8 mouse cellular contexts compared by ENCODE assay signal in genomic region chr3:68496513-68496912, GRCm38 (mm10).
DNase-seq lines count a peak whose midpoint lies in the region; ATAC-seq and TF ChIP-seq lines count a peak whose summit lies in the region.

No protein-coding gene starts in this region.

- TF ChIP-seq POLR2A in MEL (IDR thresholded peaks at IDR 0.05; ENCODE audit: control insufficient read depth in 1 of 2, insufficient read depth in 1 of 2, low read depth in 1 of 2, low read length in 2 of 2, poor library complexity in 1 of 2) = no peak

- intact Hi-C loops in heart, postnatal 14 days (cut with DNase I) = no loop called here

- TF ChIP-seq EP300 in MEL (IDR thresholded peaks at IDR 0.05; ENCODE audit: low read depth in 1 of 2, low read length in 2 of 2) = peak; percentile 70 to 92

- TF ChIP-seq RAD21 in MEL (IDR thresholded peaks at IDR 0.05; ENCODE audit: low read depth, low read length) = no peak

- H3K79me2 ChIP-seq in MEL (ENCODE audit: control insufficient read depth, insufficient read depth, low read length, poor library complexity) = peaks cover 16% of the 10 kb centered on the region

- peak overlapping the region; percentile 98; the same call in 1 of the 2 replicates for H3K27ac ChIP-seq in heart, embryonic 15.5 days
- peak overlapping the region; percentile 89 for H3K27ac ChIP-seq in MEL (ENCODE audit: control insufficient read depth, low read depth, low read length)
- no peak overlapping the region for H3K27ac ChIP-seq in hindbrain, embryonic 11.5 days (ENCODE audit: low read depth, low read length)
- H3K27ac ChIP-seq in midbrain, embryonic 11.5 days (ENCODE audit: low read depth, low read length) = no peak overlapping the region

- no peaks in the 10 kb centered on the region for H3K27me3 ChIP-seq in heart, embryonic 15.5 days
- no peaks in the 10 kb centered on the region for H3K27me3 ChIP-seq in MEL (ENCODE audit: control insufficient read depth in 1 of 2, insufficient read depth in 2 of 2, low read length in 2 of 2)
- H3K27me3 ChIP-seq in hindbrain, embryonic 11.5 days (ENCODE audit: control insufficient read depth, insufficient read depth, low read length) = peaks cover 4% of the 10 kb centered on the region; the same call in 1 of the 2 replicates
- H3K27me3 ChIP-seq in midbrain, embryonic 11.5 days (ENCODE audit: control insufficient read depth, insufficient read depth, low read length) = peaks cover 9% of the 10 kb centered on the region; the same call in 1 of the 2 replicates

- no peaks in the 10 kb centered on the region for H3K9me3 ChIP-seq in heart, embryonic 15.5 days (replicated peaks)
- no peaks in the 10 kb centered on the region for H3K9me3 ChIP-seq in MEL (replicated peaks; ENCODE audit: insufficient read depth, low read length)
- H3K9me3 ChIP-seq in hindbrain, embryonic 11.5 days (ENCODE audit: control insufficient read depth, low read length) = no peaks in the 10 kb centered on the region
- H3K9me3 ChIP-seq in midbrain, embryonic 11.5 days (ENCODE audit: control insufficient read depth, low read length) = no peaks in the 10 kb centered on the region

- H3K4me2 ChIP-seq in heart, embryonic 15.5 days = peak overlapping the region; percentile 87
- H3K4me2 ChIP-seq in hindbrain, embryonic 11.5 days (replicated peaks; ENCODE audit: low read depth, low read length) = 0 out of 2 replicates have a peak overlapping the region, but pooled peaks have one; percentile 6
- H3K4me2 ChIP-seq in midbrain, embryonic 11.5 days = no peak overlapping the region

- WGBS in heart, embryonic 15.5 days = 42% methylated on average over 6 of the region's 6 CpGs
- 73% methylated on average over 6 of the region's 6 CpGs for WGBS in hindbrain, embryonic 11.5 days
- WGBS in midbrain, embryonic 11.5 days = 66% methylated on average over 6 of the region's 6 CpGs

- H3K4me3 ChIP-seq in heart, embryonic 15.5 days = peak overlapping the region; percentile 87
- H3K4me3 ChIP-seq in MEL (ENCODE audit: control insufficient read depth in 1 of 2, insufficient read depth in 1 of 2, low read depth in 2 of 2, low read length in 2 of 2) = peak overlapping the region; percentile 50 to 98
- no peak overlapping the region for H3K4me3 ChIP-seq in hindbrain, embryonic 11.5 days (ENCODE audit: low read depth, low read length)
- H3K4me3 ChIP-seq in midbrain, embryonic 11.5 days (ENCODE audit: low read depth, low read length) = 0 out of 2 replicates have a peak overlapping the region, but pooled peaks have one; percentile 54

- TF ChIP-seq CTCF in MEL (IDR thresholded peaks at IDR 0.05 in 2 of 3, conservative IDR thresholded peaks at IDR 0.05 in 1 of 3; ENCODE audit: control insufficient read depth in 1 of 3, insufficient read depth in 1 of 3, low read depth in 2 of 3, low read length in 3 of 3, poor library complexity in 1 of 3, severe bottlenecking in 1 of 3) = no peak

- DNase-seq in heart, postnatal 14 days = no peak
- DNase-seq in MEL (ENCODE audit: low read depth, low spot score) = peak; percentile 65
- no peak for DNase-seq in hindbrain, embryonic 11.5 days (ENCODE audit: low spot score)
- no peak for DNase-seq in midbrain, embryonic 11.5 days (ENCODE audit: low spot score, missing footprints)
- DNase-seq in yolk sac, embryonic 10.5 days (ENCODE audit: low spot score) = no peak
- DNase-seq in urinary bladder, adult 2 months (ENCODE audit: low spot score) = no peak

- H3K9ac ChIP-seq in heart, embryonic 15.5 days = peak overlapping the region; percentile 25
- H3K9ac ChIP-seq in MEL (ENCODE audit: control insufficient read depth, low read depth, low read length, poor library complexity, severe bottlenecking) = peak overlapping the region; percentile 53
- no peak overlapping the region for H3K9ac ChIP-seq in hindbrain, embryonic 11.5 days (ENCODE audit: low read depth, low read length)
- H3K9ac ChIP-seq in midbrain, embryonic 11.5 days (ENCODE audit: low read length) = no peak overlapping the region

- H3K36me3 ChIP-seq in heart, embryonic 15.5 days = no peaks in the 10 kb centered on the region
- peaks cover 0 to 38% of the 10 kb centered on the region in 2 experiments; a peak in 2 of 4 replicates for H3K36me3 ChIP-seq in MEL (ENCODE audit: control insufficient read depth in 1 of 2, insufficient read depth in 2 of 2, low read length in 2 of 2)
- no peaks in the 10 kb centered on the region for H3K36me3 ChIP-seq in hindbrain, embryonic 11.5 days (ENCODE audit: control insufficient read depth, insufficient read depth, low read length)
- no peaks in the 10 kb centered on the region for H3K36me3 ChIP-seq in midbrain, embryonic 11.5 days (ENCODE audit: control insufficient read depth, insufficient read depth, low read length)

- ATAC-seq in heart, embryonic 15.5 days (replicated peaks; ENCODE audit: insufficient number of reproducible peaks, insufficient read depth, low FRiP score, low read depth) = no peak
- no peak for ATAC-seq in hindbrain, embryonic 11.5 days (ENCODE audit: low FRiP score)
- ATAC-seq in midbrain, embryonic 11.5 days (ENCODE audit: low FRiP score) = no peak
- ATAC-seq in inflammation-experienced regulatory T-cells, adult 6 months = no peak

- H3K4me1 ChIP-seq in heart, embryonic 15.5 days (replicated peaks) = peaks cover 47% of the 10 kb centered on the region
- H3K4me1 ChIP-seq in MEL (ENCODE audit: control insufficient read depth in 1 of 2, insufficient read depth in 2 of 2, low read length in 2 of 2) = peaks cover 17 to 42% of the 10 kb centered on the region in 2 experiments
- H3K4me1 ChIP-seq in hindbrain, embryonic 11.5 days (replicated peaks; ENCODE audit: control insufficient read depth, insufficient read depth, low read length) = no peaks in the 10 kb centered on the region; the same call in 1 of the 2 replicates
- peaks cover 11% of the 10 kb centered on the region for H3K4me1 ChIP-seq in midbrain, embryonic 11.5 days (ENCODE audit: control insufficient read depth, insufficient read depth, low read length)

TF ChIP-seq in MEL, 35 proteins besides CTCF, POLR2A, EP300 and RAD21:
- no peak for TF ChIP-seq MXI1 (IDR thresholded peaks at IDR 0.05; ENCODE audit: low read depth, low read length)
- peak; percentile 69; the same call in 1 of the 2 replicates for TF ChIP-seq ETS1 (IDR thresholded peaks at IDR 0.05; ENCODE audit: low read depth, low read length)
- no peak for TF ChIP-seq ZKSCAN1 (IDR thresholded peaks at IDR 0.05; ENCODE audit: low read depth, low read length)
- TF ChIP-seq UBTF (IDR thresholded peaks at IDR 0.05; ENCODE audit: borderline replicate concordance, insufficient read depth, low read depth, low read length) = no peak
- TF ChIP-seq TCF12 (IDR thresholded peaks at IDR 0.05; ENCODE audit: low read depth, low read length) = peak; percentile 83
- TF ChIP-seq RCOR1 (IDR thresholded peaks at IDR 0.05; ENCODE audit: low read depth, low read length) = peak; percentile 69; the same call in 1 of the 2 replicates
- TF ChIP-seq GATA1 (IDR thresholded peaks at IDR 0.05; ENCODE audit: low read depth, low read length) = peak; percentile 50; the same call in 1 of the 2 replicates
- peak; percentile 87 for TF ChIP-seq MYB (IDR thresholded peaks at IDR 0.05; ENCODE audit: low read depth, low read length)
- TF ChIP-seq TAL1 (IDR thresholded peaks at IDR 0.05; ENCODE audit: low read length) = peak; percentile 69
- peak; percentile 59 for TF ChIP-seq TBP (IDR thresholded peaks at IDR 0.05; ENCODE audit: low read depth, low read length)

Comparison
In these comparisons a context has a peak if more than half of its experiments do, and no peak if none do; other contexts are left out.
1. H3K27ac ChIP-seq: peak in heart, embryonic 15.5 days (single experiment) and MEL (single experiment); none in hindbrain, embryonic 11.5 days (single experiment) and midbrain, embryonic 11.5 days (single experiment).
2. H3K9ac ChIP-seq: peak in heart, embryonic 15.5 days (single experiment) and MEL (single experiment); none in hindbrain, embryonic 11.5 days (single experiment) and midbrain, embryonic 11.5 days (single experiment).